Mouse (Mus musculus): ENCODE measurements around the gene Pakap. TPM values are rescaled to one million over a fixed set of nuclear protein-coding genes. Genes with fewer than 3 reads are reported as not detected.

The Pakap gene
- polyA plus RNA-seq, 1 experiment from 2014 or later: 30.1 TPM

DNA sequence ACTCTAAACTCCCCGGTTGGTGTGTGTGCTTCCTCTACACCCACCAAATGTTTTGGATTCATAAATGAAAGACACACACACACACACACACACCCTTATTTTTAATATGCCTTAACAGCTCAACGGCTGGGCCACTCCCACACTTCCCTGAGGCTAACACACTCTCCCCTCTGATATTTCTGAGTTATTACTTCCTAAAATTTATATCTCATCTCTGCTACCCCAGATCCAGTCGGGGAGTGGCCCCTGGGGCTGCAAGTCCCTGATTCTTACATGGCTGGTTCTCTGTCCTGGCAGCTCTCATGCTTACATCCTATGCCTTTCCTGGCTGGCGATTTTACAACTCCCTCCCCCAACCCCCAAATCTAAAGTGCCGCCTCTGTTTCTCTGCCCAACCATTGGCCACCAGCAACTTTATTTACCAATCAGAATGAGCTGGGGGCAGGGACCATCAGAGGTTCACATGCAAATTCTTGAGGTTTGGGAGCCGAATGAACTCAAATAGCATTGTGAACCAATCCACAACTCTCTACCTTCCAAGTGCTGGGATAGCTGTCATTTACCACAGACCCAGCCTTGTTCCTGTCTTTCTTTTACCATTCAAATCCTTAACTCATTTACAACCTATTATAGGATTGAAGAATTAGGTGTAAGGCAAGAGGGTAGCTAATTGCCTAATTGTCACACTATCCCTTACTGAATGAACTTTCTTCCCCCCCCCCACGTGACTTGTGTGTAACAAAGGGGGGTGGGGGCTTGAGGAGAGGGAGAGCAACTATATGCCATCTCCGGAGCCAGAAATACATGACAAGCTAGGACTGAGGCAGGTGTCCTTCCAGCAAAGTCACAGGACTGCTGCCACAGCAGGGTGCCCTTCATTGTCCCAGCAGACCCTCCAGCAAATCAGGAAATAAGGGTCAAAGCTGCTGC is 351.8 kb downstream of the Pakap start:
- no peak overlapping the region for H3K27ac ChIP-seq (ENCODE audit: low read length)
- WGBS: 28% methylated on average over 8 of the region's 8 CpGs
- H3K4me2 ChIP-seq (replicated peaks; ENCODE audit: low read depth, low read length): no peak overlapping the region
- H3K4me1 ChIP-seq (ENCODE audit: control insufficient read depth, insufficient read depth, low read length): peaks cover 10% of the 10 kb centered on the region; the same call in 1 of the 2 replicates
- no peaks in the 10 kb centered on the region for H3K36me3 ChIP-seq (ENCODE audit: control insufficient read depth, insufficient read depth, low read length)
- no peaks in the 10 kb centered on the region for H3K27me3 ChIP-seq (ENCODE audit: control insufficient read depth, insufficient read depth, low read length)
- no peak for ATAC-seq (ENCODE audit: insufficient number of reproducible peaks, insufficient read depth, low FRiP score, low read depth)
- H3K9me3 ChIP-seq (ENCODE audit: control insufficient read depth, low read depth, low read length): no peaks in the 10 kb centered on the region
- H3K9ac ChIP-seq (replicated peaks; ENCODE audit: low read depth, low read length): no peak overlapping the region
- H3K4me3 ChIP-seq (ENCODE audit: low read depth, low read length): no peak overlapping the region

DNA sequence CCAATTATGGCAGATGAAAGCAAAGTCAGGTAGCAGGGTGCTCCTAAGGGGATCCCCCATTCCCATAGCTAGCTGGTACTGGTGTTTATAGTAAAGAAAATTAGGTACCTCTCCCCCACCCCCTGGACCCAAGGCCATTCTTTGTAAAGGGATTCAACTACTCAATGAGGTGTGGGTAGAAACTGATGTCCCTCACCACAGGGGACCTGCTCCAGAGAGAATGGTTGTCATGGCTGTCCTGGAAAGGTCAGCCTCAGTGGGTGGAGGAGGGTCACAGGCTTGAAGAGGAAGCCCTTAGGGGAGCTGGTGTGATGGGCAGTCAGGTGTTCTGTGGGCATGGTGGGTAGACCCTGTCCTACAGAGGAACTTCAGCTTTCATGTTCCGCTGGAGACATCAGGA is 352.5 kb downstream of the Pakap start:
- no peaks in the 10 kb centered on the region for H3K9me3 ChIP-seq (ENCODE audit: control insufficient read depth, low read depth, low read length)
- H3K4me1 ChIP-seq (ENCODE audit: control insufficient read depth, insufficient read depth, low read length): peaks cover 10% of the 10 kb centered on the region; the same call in 1 of the 2 replicates
- H3K36me3 ChIP-seq (ENCODE audit: control insufficient read depth, insufficient read depth, low read length): no peaks in the 10 kb centered on the region
- H3K9ac ChIP-seq (replicated peaks; ENCODE audit: low read depth, low read length): no peak overlapping the region
- H3K27me3 ChIP-seq (ENCODE audit: control insufficient read depth, insufficient read depth, low read length): no peaks in the 10 kb centered on the region
- no peak overlapping the region for H3K4me3 ChIP-seq (ENCODE audit: low read depth, low read length)
- no peak overlapping the region for H3K27ac ChIP-seq (ENCODE audit: low read length)
- no peak for ATAC-seq (ENCODE audit: insufficient number of reproducible peaks, insufficient read depth, low FRiP score, low read depth)
- H3K4me2 ChIP-seq (replicated peaks; ENCODE audit: low read depth, low read length): no peak overlapping the region
- 88% methylated on average over 1 of the region's 1 CpGs for WGBS

DNA sequence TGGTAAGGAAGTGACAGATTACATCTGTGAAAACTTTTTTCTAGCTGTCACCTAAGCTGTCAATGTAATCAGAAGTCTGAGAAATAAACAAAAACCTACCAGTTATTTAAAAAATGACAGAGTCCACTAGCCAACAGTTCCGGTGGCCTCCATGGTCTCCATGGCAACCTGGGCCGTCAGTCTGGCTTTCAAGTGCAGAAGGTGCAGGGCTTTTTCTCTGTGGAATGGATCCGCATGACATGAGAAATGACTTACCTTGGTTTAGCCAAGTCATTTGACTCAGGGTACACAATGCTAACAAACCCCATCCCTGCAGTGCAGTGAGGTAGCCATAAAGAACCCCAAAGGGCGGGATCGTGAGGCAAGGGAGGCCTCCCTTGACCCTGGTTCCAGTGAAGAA is 354.2 kb downstream of the Pakap start:
- H3K9ac ChIP-seq (replicated peaks; ENCODE audit: low read depth, low read length): no peak overlapping the region
- no peak overlapping the region for H3K4me2 ChIP-seq (replicated peaks; ENCODE audit: low read depth, low read length)
- ATAC-seq (ENCODE audit: insufficient number of reproducible peaks, insufficient read depth, low FRiP score, low read depth): no peak
- no peaks in the 10 kb centered on the region for H3K36me3 ChIP-seq (ENCODE audit: control insufficient read depth, insufficient read depth, low read length)
- H3K4me1 ChIP-seq (ENCODE audit: control insufficient read depth, insufficient read depth, low read length): peaks cover 10% of the 10 kb centered on the region; the same call in 1 of the 2 replicates
- no peaks in the 10 kb centered on the region for H3K9me3 ChIP-seq (ENCODE audit: control insufficient read depth, low read depth, low read length)
- 25% methylated on average over 5 of the region's 5 CpGs for WGBS
- no peak overlapping the region for H3K27ac ChIP-seq (ENCODE audit: low read length)
- H3K27me3 ChIP-seq (ENCODE audit: control insufficient read depth, insufficient read depth, low read length): no peaks in the 10 kb centered on the region
- no peak overlapping the region for H3K4me3 ChIP-seq (ENCODE audit: low read depth, low read length)

DNA sequence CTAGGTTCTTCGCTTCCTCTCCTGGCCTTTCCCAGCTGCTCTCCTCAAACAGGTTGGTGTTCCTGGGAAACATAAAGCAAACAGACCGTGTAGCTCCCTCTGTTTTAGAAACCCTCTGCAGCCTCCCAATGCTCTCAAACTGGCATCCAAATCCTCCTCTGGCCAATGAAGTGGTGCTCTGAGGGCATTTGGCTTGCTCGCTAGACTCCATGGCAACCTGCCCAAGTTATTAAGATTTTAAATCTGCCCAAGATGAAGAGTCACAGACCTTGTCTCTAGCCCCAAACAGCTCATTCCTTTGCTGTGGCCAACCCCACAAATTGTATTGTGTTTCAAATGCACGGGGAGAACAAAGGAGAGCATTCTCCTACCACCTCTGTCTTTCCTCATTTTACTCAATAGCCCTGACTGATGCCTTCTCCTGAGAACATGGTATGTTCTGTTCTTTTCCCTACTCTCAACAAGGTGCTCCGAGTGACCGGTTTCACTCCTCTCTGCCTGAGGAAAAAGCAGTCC is 356.6 kb downstream of the Pakap start:
- H3K36me3 ChIP-seq (ENCODE audit: control insufficient read depth, insufficient read depth, low read length): no peaks in the 10 kb centered on the region
- no peaks in the 10 kb centered on the region for H3K9me3 ChIP-seq (ENCODE audit: control insufficient read depth, low read depth, low read length)
- WGBS: 74% methylated on average over 6 of the region's 6 CpGs
- H3K4me3 ChIP-seq (ENCODE audit: low read depth, low read length): no peak overlapping the region
- H3K27ac ChIP-seq (ENCODE audit: low read length): no peak overlapping the region
- no peak overlapping the region for H3K9ac ChIP-seq (replicated peaks; ENCODE audit: low read depth, low read length)
- H3K4me1 ChIP-seq (ENCODE audit: control insufficient read depth, insufficient read depth, low read length): peaks cover 7% of the 10 kb centered on the region; the same call in 1 of the 2 replicates
- no peaks in the 10 kb centered on the region for H3K27me3 ChIP-seq (ENCODE audit: control insufficient read depth, insufficient read depth, low read length)
- H3K4me2 ChIP-seq (replicated peaks; ENCODE audit: low read depth, low read length): no peak overlapping the region
- ATAC-seq (ENCODE audit: insufficient number of reproducible peaks, insufficient read depth, low FRiP score, low read depth): no peak

DNA sequence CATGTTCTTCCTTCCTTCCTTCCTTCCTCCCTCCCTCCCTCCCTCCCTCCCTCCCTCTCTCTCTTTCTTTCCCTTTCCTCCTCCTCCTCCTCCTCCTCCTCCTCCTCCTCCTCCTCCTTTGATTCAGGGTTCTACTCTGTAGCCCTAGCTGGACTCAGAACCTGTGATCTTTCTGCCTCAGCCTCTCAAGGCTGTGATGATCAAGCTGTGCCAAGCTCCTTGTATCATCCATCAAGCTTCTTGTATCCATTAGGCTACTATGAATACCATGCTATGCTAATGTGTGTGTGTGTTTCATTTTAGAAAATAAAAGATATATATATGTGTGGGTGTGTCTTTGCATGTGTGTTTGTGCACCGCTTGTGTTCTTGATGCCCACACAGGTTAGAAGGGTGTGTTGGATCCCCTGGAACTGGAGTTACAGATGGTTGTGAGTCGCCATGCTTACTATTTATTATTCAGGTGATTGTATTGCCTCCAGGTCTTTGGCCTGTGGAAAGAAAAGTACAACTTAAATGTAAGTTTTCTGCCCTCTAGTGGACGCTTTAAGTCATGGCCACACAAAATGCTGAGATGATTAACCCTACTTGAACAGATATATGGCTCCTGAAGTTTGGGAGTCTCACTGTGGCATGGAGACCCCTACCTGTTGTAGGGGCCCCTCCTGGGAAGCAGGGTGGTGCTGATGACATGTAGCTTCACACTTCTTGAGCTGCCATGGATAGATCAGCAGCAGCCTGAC is 359.7 kb downstream of the Pakap start:
- no peak overlapping the region for H3K27ac ChIP-seq (ENCODE audit: low read length)
- no peaks in the 10 kb centered on the region for H3K9me3 ChIP-seq (ENCODE audit: control insufficient read depth, low read depth, low read length)
- no peaks in the 10 kb centered on the region for H3K36me3 ChIP-seq (ENCODE audit: control insufficient read depth, insufficient read depth, low read length)
- WGBS: 23% methylated on average over 3 of the region's 3 CpGs
- H3K4me2 ChIP-seq (replicated peaks; ENCODE audit: low read depth, low read length): no peak overlapping the region
- no peak for ATAC-seq (ENCODE audit: insufficient number of reproducible peaks, insufficient read depth, low FRiP score, low read depth)
- H3K9ac ChIP-seq (replicated peaks; ENCODE audit: low read depth, low read length): no peak overlapping the region
- H3K27me3 ChIP-seq (ENCODE audit: control insufficient read depth, insufficient read depth, low read length): no peaks in the 10 kb centered on the region
- H3K4me1 ChIP-seq (ENCODE audit: control insufficient read depth, insufficient read depth, low read length): no peaks in the 10 kb centered on the region
- no peak overlapping the region for H3K4me3 ChIP-seq (ENCODE audit: low read depth, low read length)

DNA sequence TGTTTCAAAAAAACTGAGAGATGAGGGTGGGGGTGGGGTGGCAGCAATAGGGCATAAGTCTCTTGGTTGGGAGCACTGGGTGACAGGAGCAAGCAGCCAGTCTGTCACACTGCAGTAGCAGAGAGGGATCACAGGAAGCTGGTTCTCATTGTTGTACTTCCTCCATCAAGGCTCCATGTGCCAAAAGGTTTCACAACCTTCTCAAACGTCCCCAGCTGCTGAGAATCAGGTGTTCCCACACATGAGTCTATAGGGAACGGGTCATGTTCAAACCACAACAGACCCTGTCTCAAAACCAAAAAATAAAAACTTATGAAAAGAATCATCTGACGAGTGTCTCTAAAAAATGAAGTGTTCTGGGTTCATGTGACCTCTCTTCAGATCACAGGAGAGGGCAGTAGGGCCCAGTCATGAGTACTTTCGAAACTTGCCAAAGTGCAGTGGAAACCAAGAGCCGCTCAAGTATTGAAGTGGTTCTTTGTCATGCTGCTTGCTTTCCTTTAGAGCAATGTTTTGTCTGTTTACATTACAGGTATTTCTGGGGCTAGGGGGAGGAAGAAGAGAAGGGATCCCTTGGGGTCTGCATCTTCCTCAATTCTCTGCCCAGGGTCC is 362.7 kb downstream of the Pakap start:
- Histone ChIP-seq H3K9me3 (ENCODE audit: control insufficient read depth, low read depth, low read length) (no peaks in the 10 kb centered on the region), H3K9ac (replicated peaks; ENCODE audit: low read depth, low read length) (no peak overlapping the region), H3K4me3 (ENCODE audit: low read depth, low read length) (no peak overlapping the region), H3K27me3 (ENCODE audit: control insufficient read depth, insufficient read depth, low read length) (no peaks in the 10 kb centered on the region), H3K36me3 (ENCODE audit: control insufficient read depth, insufficient read depth, low read length) (no peaks in the 10 kb centered on the region), H3K4me2 (replicated peaks; ENCODE audit: low read depth, low read length) (no peak overlapping the region), H3K4me1 (ENCODE audit: control insufficient read depth, insufficient read depth, low read length) (no peaks in the 10 kb centered on the region), H3K27ac (ENCODE audit: low read length) (no peak overlapping the region)
- no peak for ATAC-seq (ENCODE audit: insufficient number of reproducible peaks, insufficient read depth, low FRiP score, low read depth)
- WGBS: 74% methylated on average over 5 of the region's 5 CpGs

DNA sequence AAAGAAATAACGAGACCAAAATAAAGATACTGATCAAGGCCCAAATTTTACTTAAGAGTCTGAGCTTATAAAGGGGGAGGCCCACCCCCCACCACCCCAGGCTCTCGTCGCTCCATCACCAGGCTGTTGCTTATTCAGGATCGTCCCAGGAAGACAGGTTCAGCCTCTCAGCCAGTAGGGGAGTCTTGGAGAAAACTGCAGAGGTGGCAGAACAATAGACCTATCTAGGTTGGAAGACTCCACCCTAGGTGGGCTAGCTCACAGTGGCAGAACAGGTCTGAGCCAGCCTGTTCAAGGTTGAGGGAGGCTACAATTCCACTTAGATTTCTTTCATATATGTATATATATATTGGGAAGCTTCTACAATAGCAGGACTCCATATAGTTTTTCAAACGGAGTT is 366.2 kb downstream of the Pakap start:
- Histone ChIP-seq H3K27me3 (ENCODE audit: control insufficient read depth, insufficient read depth, low read length) (no peaks in the 10 kb centered on the region), H3K4me2 (replicated peaks; ENCODE audit: low read depth, low read length) (no peak overlapping the region), H3K36me3 (ENCODE audit: control insufficient read depth, insufficient read depth, low read length) (no peaks in the 10 kb centered on the region), H3K9ac (replicated peaks; ENCODE audit: low read depth, low read length) (no peak overlapping the region), H3K9me3 (ENCODE audit: control insufficient read depth, low read depth, low read length) (no peaks in the 10 kb centered on the region), H3K27ac (ENCODE audit: low read length) (no peak overlapping the region), H3K4me3 (ENCODE audit: low read depth, low read length) (no peak overlapping the region), H3K4me1 (ENCODE audit: control insufficient read depth, insufficient read depth, low read length) (no peaks in the 10 kb centered on the region)
- ATAC-seq (ENCODE audit: insufficient number of reproducible peaks, insufficient read depth, low FRiP score, low read depth): no peak
- WGBS: 77% methylated on average over 5 of the region's 5 CpGs

DNA sequence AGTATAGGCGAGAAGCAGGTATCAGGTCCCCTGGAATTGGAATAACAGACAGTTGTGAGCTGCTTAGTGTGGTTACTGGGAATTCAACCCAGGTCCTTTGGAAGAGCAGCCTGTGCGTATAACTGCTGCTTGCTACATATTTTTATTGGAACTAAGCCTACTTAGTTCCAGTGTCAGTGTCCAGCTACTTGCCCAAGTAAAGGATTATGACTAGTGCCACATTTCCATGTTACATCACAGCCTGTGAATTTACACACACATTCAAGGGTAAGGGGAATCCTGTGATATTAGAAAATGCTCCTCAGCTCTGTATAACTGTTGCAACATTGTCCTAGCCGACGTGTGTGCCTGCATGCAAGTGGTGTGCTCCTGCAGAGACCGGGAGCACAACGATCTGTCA is 369.3 kb downstream of the Pakap start:
- Histone ChIP-seq H3K9me3 (ENCODE audit: control insufficient read depth, low read depth, low read length) (no peaks in the 10 kb centered on the region), H3K9ac (replicated peaks; ENCODE audit: low read depth, low read length) (no peak overlapping the region), H3K4me1 (ENCODE audit: control insufficient read depth, insufficient read depth, low read length) (no peaks in the 10 kb centered on the region), H3K27ac (ENCODE audit: low read length) (no peak overlapping the region), H3K36me3 (ENCODE audit: control insufficient read depth, insufficient read depth, low read length) (no peaks in the 10 kb centered on the region), H3K27me3 (ENCODE audit: control insufficient read depth, insufficient read depth, low read length) (no peaks in the 10 kb centered on the region), H3K4me3 (ENCODE audit: low read depth, low read length) (no peak overlapping the region), H3K4me2 (replicated peaks; ENCODE audit: low read depth, low read length) (no peak overlapping the region)
- 81% methylated on average over 6 of the region's 6 CpGs for WGBS
- no peak for ATAC-seq (ENCODE audit: insufficient number of reproducible peaks, insufficient read depth, low FRiP score, low read depth)
